Mouse (Mus musculus): ENCODE results near the gene Fli1. TPM values are rescaled to one million over a fixed set of nuclear protein-coding genes. Genes with fewer than 3 reads are reported as not detected.

The Fli1 gene
- total and polyA plus RNA-seq, 3 experiments = 13.8 to 171 (median 24.3) TPM

DNA sequence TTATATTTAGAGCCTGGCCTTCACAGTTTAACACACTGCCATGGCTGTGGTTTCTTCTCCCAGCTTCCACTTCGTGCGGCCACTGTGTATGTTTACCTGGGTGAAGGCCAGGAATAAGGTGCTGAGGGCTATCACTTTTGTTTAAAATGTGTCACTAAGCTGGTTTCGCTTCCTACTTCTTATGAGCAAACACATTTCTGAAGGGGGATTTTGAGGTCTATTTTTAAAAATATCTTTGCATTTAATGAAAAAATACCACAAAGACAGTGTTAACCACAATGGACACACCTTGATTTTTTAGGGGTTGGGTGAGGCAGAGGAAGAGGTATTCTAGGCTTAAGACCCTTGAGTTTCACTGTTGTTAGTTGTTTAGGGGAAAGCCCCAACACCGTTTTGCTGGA lies 147.9 kb downstream of the Fli1 start:
- Histone ChIP-seq H3K27ac (ENCODE audit: control insufficient read depth, low read depth, low read length) (no peak overlapping the region), H3K9ac (ENCODE audit: control insufficient read depth, low read depth, low read length, poor library complexity, severe bottlenecking) (no peak overlapping the region), H3K4me1 (ENCODE audit: control insufficient read depth in 1 of 2, insufficient read depth in 2 of 2, low read length in 2 of 2) (no peaks in the 10 kb centered on the region), H3K79me2 (ENCODE audit: control insufficient read depth, insufficient read depth, low read length, poor library complexity) (no peaks in the 10 kb centered on the region), H3K36me3 (ENCODE audit: control insufficient read depth in 1 of 2, insufficient read depth in 2 of 2, low read length in 2 of 2) (no peaks in the 10 kb centered on the region; a peak in 1 of 4 replicates), H3K27me3 (ENCODE audit: control insufficient read depth in 1 of 2, insufficient read depth in 2 of 2, low read length in 2 of 2) (no peaks in the 10 kb centered on the region), H3K4me3 (ENCODE audit: control insufficient read depth in 1 of 2, insufficient read depth in 1 of 2, low read depth in 2 of 2, low read length in 2 of 2) (no peak overlapping the region), H3K9me3 (replicated peaks; ENCODE audit: insufficient read depth, low read length) (no peaks in the 10 kb centered on the region)
- DNase-seq (ENCODE audit: low read depth, low spot score) = no peak
- TF ChIP-seq KAT2A (conservative IDR thresholded peaks at IDR 0.05; ENCODE audit: low read depth, low read length) (no peak), MYB (IDR thresholded peaks at IDR 0.05; ENCODE audit: low read depth, low read length) (no peak), RCOR1 (IDR thresholded peaks at IDR 0.05; ENCODE audit: low read depth, low read length) (no peak), CTCF (IDR thresholded peaks at IDR 0.05 in 2 of 3, conservative IDR thresholded peaks at IDR 0.05 in 1 of 3; ENCODE audit: control insufficient read depth in 1 of 3, insufficient read depth in 1 of 3, low read depth in 2 of 3, low read length in 3 of 3, poor library complexity in 1 of 3, severe bottlenecking in 1 of 3) (no peak), RAD21 (IDR thresholded peaks at IDR 0.05; ENCODE audit: low read depth, low read length) (no peak), TBP (IDR thresholded peaks at IDR 0.05; ENCODE audit: low read depth, low read length) (no peak), TCF12 (IDR thresholded peaks at IDR 0.05; ENCODE audit: low read depth, low read length) (no peak), MYC (IDR thresholded peaks at IDR 0.05; ENCODE audit: low read depth, low read length) (no peak), GABPA (IDR thresholded peaks at IDR 0.05; ENCODE audit: low read depth, low read length) (no peak), BHLHE40 (IDR thresholded peaks at IDR 0.05; ENCODE audit: borderline replicate concordance, low read depth, low read length) (no peak)

DNA sequence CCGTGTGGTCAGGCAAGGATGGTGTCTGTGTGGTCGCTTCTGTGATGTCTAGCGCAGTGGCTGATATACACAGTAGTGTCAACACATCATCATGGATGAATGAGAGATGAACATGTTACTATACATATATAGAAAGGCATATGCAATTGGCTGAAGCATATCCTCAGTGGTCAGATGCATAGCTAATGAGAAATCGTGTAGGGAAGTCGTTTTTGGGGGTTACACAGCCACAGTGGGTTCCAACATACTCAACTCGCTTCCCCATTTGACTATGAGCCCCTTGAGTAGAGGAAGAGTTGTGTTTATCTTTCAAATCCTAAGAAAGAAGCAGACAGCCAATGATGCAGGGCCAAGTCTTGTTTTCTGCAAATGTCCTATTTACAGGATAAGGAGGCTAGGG lies 149.9 kb downstream of the Fli1 start:
- no peak for DNase-seq (ENCODE audit: low read depth, low spot score)
- Histone ChIP-seq H3K79me2 (ENCODE audit: control insufficient read depth, insufficient read depth, low read length, poor library complexity) (no peaks in the 10 kb centered on the region), H3K9me3 (replicated peaks; ENCODE audit: insufficient read depth, low read length) (no peaks in the 10 kb centered on the region), H3K4me1 (ENCODE audit: control insufficient read depth in 1 of 2, insufficient read depth in 2 of 2, low read length in 2 of 2) (no peaks in the 10 kb centered on the region), H3K27me3 (ENCODE audit: control insufficient read depth in 1 of 2, insufficient read depth in 2 of 2, low read length in 2 of 2) (no peaks in the 10 kb centered on the region), H3K36me3 (ENCODE audit: control insufficient read depth in 1 of 2, insufficient read depth in 2 of 2, low read length in 2 of 2) (no peaks in the 10 kb centered on the region; a peak in 1 of 4 replicates), H3K27ac (ENCODE audit: control insufficient read depth, low read depth, low read length) (no peak overlapping the region), H3K9ac (ENCODE audit: control insufficient read depth, low read depth, low read length, poor library complexity, severe bottlenecking) (no peak overlapping the region), H3K4me3 (ENCODE audit: control insufficient read depth in 1 of 2, insufficient read depth in 1 of 2, low read depth in 2 of 2, low read length in 2 of 2) (no peak overlapping the region)
- TF ChIP-seq RCOR1 (IDR thresholded peaks at IDR 0.05; ENCODE audit: low read depth, low read length) = no peak
- no peak for TF ChIP-seq ZKSCAN1 (IDR thresholded peaks at IDR 0.05; ENCODE audit: low read depth, low read length)
- TF ChIP-seq NELFE (IDR thresholded peaks at IDR 0.05; ENCODE audit: low read depth, low read length) = no peak
- no peak for TF ChIP-seq USF2 (IDR thresholded peaks at IDR 0.05; ENCODE audit: borderline replicate concordance in 1 of 2, insufficient read depth in 1 of 2, low read depth in 1 of 2, low read length in 2 of 2)
- TF ChIP-seq USF1 (IDR thresholded peaks at IDR 0.05; ENCODE audit: low read depth, low read length) = no peak
- no peak for TF ChIP-seq JUND (IDR thresholded peaks at IDR 0.05; ENCODE audit: low read depth, low read length)
- no peak for TF ChIP-seq ZNF384 (IDR thresholded peaks at IDR 0.05; ENCODE audit: low read depth, low read length)
- TF ChIP-seq MAX (IDR thresholded peaks at IDR 0.05; ENCODE audit: low read length) = no peak
- TF ChIP-seq GABPA (IDR thresholded peaks at IDR 0.05; ENCODE audit: low read depth, low read length) = no peak
